Mouse (Mus musculus) layer of hippocampus, adult 9-10 months (tissue): ENCODE data around the gene Riiad1.

Source experiments
- DNase-seq: peaks from one replicate; pipeline ENCODE4 v3.0.0; 2022; ENCODE audit warnings: low spot score

The Riiad1 gene

DNA sequence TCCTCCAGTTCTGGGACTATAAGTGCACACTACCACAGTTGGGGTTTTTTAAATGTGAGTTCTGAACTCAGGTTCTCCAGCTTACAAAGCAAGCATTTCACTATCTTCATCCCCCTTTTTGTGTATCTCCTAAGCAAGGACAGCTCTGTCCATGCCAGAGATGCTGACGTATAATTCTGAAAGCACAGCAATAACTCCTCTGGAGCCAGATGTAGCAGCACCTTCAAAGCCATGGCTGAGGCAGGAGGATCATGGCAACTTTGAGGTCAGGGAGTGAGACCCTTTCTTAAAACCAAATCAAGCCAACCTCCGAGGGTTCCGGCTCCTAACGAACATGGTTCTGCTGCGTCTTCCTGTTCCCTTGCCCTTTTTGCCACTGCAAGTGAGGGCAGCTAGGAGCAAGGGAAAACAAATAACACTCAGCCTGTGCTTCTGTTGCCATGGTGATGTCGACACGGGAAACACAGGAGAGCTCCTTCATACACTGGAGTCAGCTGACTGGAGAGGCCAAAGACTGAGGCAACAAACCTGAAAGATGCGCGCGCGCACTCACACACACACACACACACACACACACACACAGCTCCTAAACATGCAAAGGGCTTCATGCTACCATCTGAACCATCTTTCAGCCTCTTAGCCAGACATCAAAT is 16.1 kb downstream of the Riiad1 start:
- DNase-seq: no peak

GRCm38 (mm10) chr3:94459834-94460233 is 20.3 kb downstream of the Riiad1 start:
- no peak for DNase-seq

DNA sequence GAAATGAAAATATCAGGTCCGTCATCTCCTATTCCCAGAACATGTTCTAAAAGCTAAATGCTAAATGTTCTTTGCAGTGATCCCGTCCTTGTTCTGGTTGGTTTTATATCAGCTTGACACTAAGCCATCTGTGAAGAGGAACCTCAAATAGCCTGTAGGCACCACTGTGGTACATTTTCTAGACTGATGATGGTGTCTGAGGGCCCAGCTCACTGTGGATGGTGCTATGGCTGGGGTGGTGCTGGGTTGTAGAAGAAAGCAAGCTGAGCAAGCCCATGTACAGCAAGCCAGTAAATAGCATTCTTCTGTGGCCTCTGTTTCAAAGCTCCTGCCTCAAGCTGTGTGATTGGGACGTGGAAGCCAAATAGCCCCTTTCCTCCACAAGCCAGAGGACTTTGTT is 23.1 kb downstream of the Riiad1 start:
- DNase-seq: no peak

DNA sequence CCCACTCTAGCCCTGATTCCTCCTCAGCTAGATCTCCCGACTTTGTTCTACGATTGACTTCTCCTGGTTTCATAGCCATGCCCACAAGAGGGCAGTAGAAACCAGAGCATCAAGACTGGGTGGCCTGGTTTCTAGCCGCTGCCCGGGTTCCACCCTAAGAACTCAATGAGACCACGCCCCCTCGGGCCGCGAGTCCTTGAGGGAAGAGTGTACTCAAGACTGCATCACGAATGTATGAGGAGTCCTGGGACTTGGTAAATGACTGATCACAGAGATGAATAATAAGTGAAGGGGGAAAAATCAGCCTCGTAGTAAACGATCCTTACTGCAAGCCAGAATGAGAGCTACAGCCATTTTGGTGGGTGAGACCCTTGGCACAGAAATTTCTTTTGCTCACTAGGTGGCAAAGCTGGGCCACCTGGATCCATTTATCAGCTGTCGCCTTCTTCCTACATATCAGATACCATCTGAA is 23.6 kb downstream of the Riiad1 start:
- DNase-seq: no peak

GRCm38 (mm10) chr3:94449377-94449776 is 30.8 kb downstream of the Riiad1 start:
- no peak for DNase-seq

DNA sequence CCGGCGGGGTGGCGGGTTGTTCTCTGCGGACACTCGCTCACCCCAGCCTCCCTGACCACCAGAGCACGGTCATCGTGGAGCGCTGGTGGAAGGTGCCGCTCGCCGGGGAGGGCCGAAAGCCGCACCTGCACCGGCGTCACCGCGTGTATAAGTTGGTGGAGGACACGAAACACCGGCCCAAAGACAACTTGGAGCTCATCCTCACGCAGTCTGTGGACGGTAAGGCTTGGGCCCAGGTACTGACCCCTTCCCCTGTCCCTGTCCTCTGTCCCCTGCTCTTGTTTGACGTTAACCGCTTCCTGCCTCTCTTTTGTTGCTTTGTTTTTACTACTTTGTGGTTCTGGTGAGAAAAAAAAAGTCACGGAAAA is 36.6 kb downstream of the Riiad1 start, which contains the start of gene Oaz3:
TSS of gene Oaz3 (minus strand) at position 319 of the 368 bp plus-strand sequence.
- no peak for DNase-seq

DNA sequence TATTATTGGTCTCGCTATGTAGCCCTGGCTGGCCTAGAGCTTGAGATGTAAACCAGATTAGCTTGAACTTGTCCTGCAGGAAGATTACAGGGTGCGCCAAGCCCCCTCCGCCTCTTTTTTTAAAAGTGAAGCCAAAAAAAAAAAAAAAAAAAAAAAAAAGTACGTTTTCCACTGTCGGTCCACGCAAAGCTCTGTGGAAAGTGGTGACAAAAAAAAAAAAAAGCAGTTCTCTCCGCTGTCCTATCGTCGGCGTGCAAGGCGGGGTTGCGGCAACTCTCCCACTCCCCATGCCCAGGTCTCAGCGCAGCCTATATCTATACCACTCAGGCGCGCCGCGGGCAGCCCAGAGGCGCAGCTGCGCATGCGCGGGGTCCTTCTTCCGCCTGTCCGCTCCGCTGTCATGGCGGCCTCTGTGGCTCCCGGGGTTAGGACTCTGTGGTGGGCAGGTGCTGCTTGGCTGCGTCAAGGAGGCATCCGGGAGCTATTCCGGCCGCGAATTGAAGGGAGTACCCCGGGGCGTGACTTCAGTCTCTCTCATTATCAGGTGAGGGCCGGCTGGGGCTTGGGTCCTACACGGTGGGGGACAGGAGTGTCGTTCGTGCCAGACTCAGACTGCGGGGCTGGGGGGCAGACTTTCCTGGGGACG is 37.1 kb downstream of the Riiad1 start, which contains the start of gene Mrpl9:
TSS of gene Mrpl9 (plus strand) at position 368 of the 646 bp plus-strand sequence.
- DNase-seq: peak; percentile 69

- no peak for DNase-seq
Observed at GRCm38 (mm10) chr3:94441182-94441581, 39.0 kb downstream of the Riiad1 start.

GRCm38 (mm10) chr3:94436420-94436819 is 43.7 kb downstream of the Riiad1 start:
- DNase-seq: no peak

DNA sequence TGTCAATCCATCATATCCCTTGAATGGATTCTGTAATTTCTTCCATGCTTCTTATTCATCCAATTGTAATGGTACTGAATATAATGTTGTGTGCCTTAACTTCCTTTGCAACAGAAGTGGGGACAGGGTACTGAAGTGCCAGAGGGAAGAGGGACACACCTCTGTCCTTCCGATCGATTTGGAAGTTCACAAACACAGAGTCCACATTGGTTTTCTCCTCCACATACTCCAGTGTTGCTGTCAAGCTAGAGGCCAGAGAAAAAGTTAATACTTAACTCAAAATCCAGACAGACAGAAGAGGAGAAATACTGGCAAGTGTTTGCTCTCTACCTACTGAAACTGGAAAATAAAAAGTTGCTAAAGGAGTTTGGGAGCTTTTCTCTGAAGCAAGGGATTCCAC is 45.8 kb downstream of the Riiad1 start:
- DNase-seq: no peak

GRCm38 (mm10) chr3:94430980-94431379 is 49.2 kb downstream of the Riiad1 start:
- no peak for DNase-seq
